ENCODE assay signal across 22 mouse cellular contexts in genomic region chr7:133139689-133140336, GRCm38 (mm10). TPM values are rescaled to one million over a fixed set of nuclear protein-coding genes. Genes with fewer than 3 reads are reported as not detected.
"Had no signal": no experiment of that assay in that cellular context is flagged by ENCODE, and none has a peak within 500 bp of the region (broad histone marks: within the 10 kb centered on the region; RNA-seq: fewer than 3 reads in every experiment).

No protein-coding gene starts in this region.

- DNase-seq: gastrocnemius, adult 2 months; gastrocnemius, postnatal 10 days; gastrocnemius, postnatal 25 days; heart, adult 18-20 months; heart, postnatal 10 days; kidney, adult 18-20 months; kidney, adult 8-10 months; kidney, postnatal 10 days; kidney, postnatal 25 days; kidney, postnatal 4 days; left cerebral cortex, postnatal 4 days had no signal

- H3K27ac ChIP-seq: gastrocnemius, adult 2 months; heart, embryonic 10.5 days; hindbrain, embryonic 13.5 days; hindbrain, embryonic 15.5 days; hindbrain, postnatal 0 days; layer of hippocampus, adult 2 months; limb, embryonic 13.5 days; limb, embryonic 15.5 days had no signal

- H3K36me3 ChIP-seq: heart, embryonic 10.5 days; heart, embryonic 12.5 days; hindbrain, embryonic 13.5 days; hindbrain, embryonic 15.5 days; limb, embryonic 13.5 days; limb, embryonic 15.5 days had no signal

- H3K27me3 ChIP-seq: heart, embryonic 12.5 days; hindbrain, embryonic 13.5 days; hindbrain, embryonic 15.5 days; limb, embryonic 13.5 days; limb, embryonic 15.5 days had no signal

- H3K4me1 ChIP-seq: heart, embryonic 10.5 days; heart, embryonic 12.5 days; hindbrain, embryonic 13.5 days; hindbrain, embryonic 15.5 days; limb, embryonic 13.5 days; limb, embryonic 15.5 days had no signal

- H3K4me3 ChIP-seq: gastrocnemius, adult 2 months; heart, embryonic 10.5 days; heart, embryonic 12.5 days; hindbrain, embryonic 13.5 days; hindbrain, embryonic 15.5 days; layer of hippocampus, adult 2 months; limb, embryonic 13.5 days; limb, embryonic 15.5 days had no signal

- H3K4me2 ChIP-seq: heart, embryonic 12.5 days; hindbrain, embryonic 13.5 days; hindbrain, embryonic 15.5 days; limb, embryonic 13.5 days; limb, embryonic 15.5 days had no signal

- H3K9me3 ChIP-seq: heart, embryonic 10.5 days; heart, embryonic 12.5 days; hindbrain, embryonic 13.5 days; hindbrain, embryonic 15.5 days; limb, embryonic 13.5 days; limb, embryonic 15.5 days had no signal

- ATAC-seq: forebrain, embryonic 16.5 days; hindbrain, postnatal 0 days had no signal

- H3K9ac ChIP-seq: heart, embryonic 12.5 days; hindbrain, embryonic 13.5 days; hindbrain, embryonic 15.5 days; limb, embryonic 13.5 days; limb, embryonic 15.5 days had no signal

RNA-seq across cellular contexts. Expression of gene Fgfr2, which starts 16.7 kb away (rescaled TPM):
- total RNA-seq: granulocyte monocyte progenitor cell, adult 5-6 weeks; hematopoietic stem cell, adult 5-6 weeks had no signal
